In genomic region chr13:55974105-55974504, GRCm38 (mm10) we compare ENCODE assay signal across 12 mouse cellular contexts.
DNase-seq lines count a peak whose midpoint lies in the region; ATAC-seq and TF ChIP-seq lines count a peak whose summit lies in the region.
"Had no signal": no experiment of that assay in that cellular context is flagged by ENCODE, and none has a peak within 500 bp of the region (broad histone marks: within the 10 kb centered on the region; RNA-seq: fewer than 3 reads in every experiment).

No protein-coding gene starts in this region.

- H3K27ac ChIP-seq in hindbrain, embryonic 11.5 days (ENCODE audit: low read depth, low read length), result no peak overlapping the region
- H3K27ac ChIP-seq in hindbrain, embryonic 12.5 days, result no peak overlapping the region
- no peak overlapping the region for H3K27ac ChIP-seq in midbrain, embryonic 10.5 days (replicated peaks)
- no peak overlapping the region for H3K27ac ChIP-seq in midbrain, embryonic 15.5 days
- no peak overlapping the region for H3K27ac ChIP-seq in bone marrow, adult 2 months (ENCODE audit: control insufficient read depth, insufficient read depth, low read depth, low read length, poor library complexity)
- peak overlapping the region; percentile 73 for H3K27ac ChIP-seq in stomach, embryonic 14.5 days (ENCODE audit: low read length)

- no peaks in the 10 kb centered on the region for H3K9me3 ChIP-seq in hindbrain, embryonic 11.5 days (ENCODE audit: control insufficient read depth, low read length)
- no peaks in the 10 kb centered on the region for H3K9me3 ChIP-seq in hindbrain, embryonic 12.5 days (replicated peaks)
- H3K9me3 ChIP-seq in midbrain, embryonic 10.5 days (replicated peaks), result 0 out of 2 replicates have a peak, but pooled peaks cover 4% of the 10 kb centered on the region
- no peaks in the 10 kb centered on the region for H3K9me3 ChIP-seq in midbrain, embryonic 15.5 days
- peaks cover 3% of the 10 kb centered on the region; the same call in 1 of the 2 replicates for H3K9me3 ChIP-seq in stomach, embryonic 14.5 days (ENCODE audit: control insufficient read depth, low read depth, low read length)

- WGBS in hindbrain, embryonic 11.5 days, result 50% methylated on average over 5 of the region's 5 CpGs
- 51% methylated on average over 5 of the region's 5 CpGs for WGBS in hindbrain, embryonic 12.5 days
- WGBS in midbrain, embryonic 10.5 days, result 57% methylated on average over 5 of the region's 5 CpGs
- WGBS in midbrain, embryonic 15.5 days, result 42% methylated on average over 5 of the region's 5 CpGs
- WGBS in bone marrow, adult 2 months, result 72% methylated on average over 5 of the region's 5 CpGs
- 44% methylated on average over 5 of the region's 5 CpGs for WGBS in stomach, embryonic 14.5 days

- DNase-seq in hindbrain, embryonic 11.5 days (ENCODE audit: low spot score), result peak; percentile 63
- peak; percentile 47 for DNase-seq in midbrain, embryonic 10.5 days (ENCODE audit: low spot score)
- DNase-seq in right cerebral cortex, postnatal 14 days, result no peak
- DNase-seq in spleen, postnatal 10 days (ENCODE audit: low spot score in 2 of 2), result no peak
- DNase-seq: cerebellum, adult 11-12 months; heart, adult 11 months; kidney, adult 11 months had no signal

- H3K4me3 ChIP-seq in hindbrain, embryonic 11.5 days (ENCODE audit: low read depth, low read length), result no peak overlapping the region
- H3K4me3 ChIP-seq in hindbrain, embryonic 12.5 days, result no peak overlapping the region
- no peak overlapping the region for H3K4me3 ChIP-seq in midbrain, embryonic 10.5 days
- no peak overlapping the region for H3K4me3 ChIP-seq in midbrain, embryonic 15.5 days
- no peak overlapping the region for H3K4me3 ChIP-seq in bone marrow, adult 2 months (replicated peaks; ENCODE audit: control insufficient read depth, low read depth, low read length)
- H3K4me3 ChIP-seq in stomach, embryonic 14.5 days (ENCODE audit: low read depth, low read length), result no peak overlapping the region
- H3K4me3 ChIP-seq: erythroblast, embryonic 14.5 days had no signal

- no peak overlapping the region for H3K4me2 ChIP-seq in hindbrain, embryonic 11.5 days (replicated peaks; ENCODE audit: low read depth, low read length)
- H3K4me2 ChIP-seq in hindbrain, embryonic 12.5 days (replicated peaks), result no peak overlapping the region
- H3K4me2 ChIP-seq in midbrain, embryonic 15.5 days, result no peak overlapping the region
- H3K4me2 ChIP-seq in stomach, embryonic 14.5 days (replicated peaks; ENCODE audit: low read depth, low read length), result peak overlapping the region; percentile 28

- H3K9ac ChIP-seq in hindbrain, embryonic 11.5 days (ENCODE audit: low read depth, low read length), result no peak overlapping the region
- no peak overlapping the region for H3K9ac ChIP-seq in hindbrain, embryonic 12.5 days
- no peak overlapping the region for H3K9ac ChIP-seq in midbrain, embryonic 15.5 days
- H3K9ac ChIP-seq in stomach, embryonic 14.5 days (replicated peaks; ENCODE audit: low read depth, low read length), result no peak overlapping the region

- no peaks in the 10 kb centered on the region for H3K4me1 ChIP-seq in hindbrain, embryonic 11.5 days (replicated peaks; ENCODE audit: control insufficient read depth, insufficient read depth, low read length)
- H3K4me1 ChIP-seq in hindbrain, embryonic 12.5 days, result peaks cover 5% of the 10 kb centered on the region
- H3K4me1 ChIP-seq in midbrain, embryonic 10.5 days, result peaks cover 18% of the 10 kb centered on the region
- peaks cover 12% of the 10 kb centered on the region for H3K4me1 ChIP-seq in midbrain, embryonic 15.5 days
- no peaks in the 10 kb centered on the region for H3K4me1 ChIP-seq in bone marrow, adult 2 months (ENCODE audit: control insufficient read depth, insufficient read depth, low read length)
- H3K4me1 ChIP-seq in stomach, embryonic 14.5 days (ENCODE audit: control insufficient read depth, insufficient read depth, low read length), result peaks cover 25% of the 10 kb centered on the region

- peak; percentile 34; the same call in 1 of the 2 replicates for TF ChIP-seq CTCF in bone marrow, adult 2 months (IDR thresholded peaks at IDR 0.05; ENCODE audit: control insufficient read depth, insufficient read depth, low read length)

- no peak for ATAC-seq in hindbrain, embryonic 11.5 days (ENCODE audit: low FRiP score)
- no peak for ATAC-seq in hindbrain, embryonic 12.5 days (ENCODE audit: low FRiP score)
- ATAC-seq in midbrain, embryonic 15.5 days (replicated peaks), result no peak
- no peak for ATAC-seq in stomach, embryonic 14.5 days (ENCODE audit: insufficient number of reproducible peaks, insufficient read depth, low FRiP score, low read depth)

- H3K36me3 ChIP-seq in hindbrain, embryonic 11.5 days (ENCODE audit: control insufficient read depth, insufficient read depth, low read length), result no peaks in the 10 kb centered on the region
- H3K36me3 ChIP-seq in hindbrain, embryonic 12.5 days, result no peaks in the 10 kb centered on the region
- H3K36me3 ChIP-seq in midbrain, embryonic 10.5 days, result no peaks in the 10 kb centered on the region
- no peaks in the 10 kb centered on the region for H3K36me3 ChIP-seq in midbrain, embryonic 15.5 days (replicated peaks)
- H3K36me3 ChIP-seq in stomach, embryonic 14.5 days (ENCODE audit: control insufficient read depth, insufficient read depth, low read length), result no peaks in the 10 kb centered on the region

- no peak for TF ChIP-seq POLR2A in bone marrow, adult 2 months (IDR thresholded peaks at IDR 0.05; ENCODE audit: borderline replicate concordance, control insufficient read depth, low read depth, low read length)

- H3K27me3 ChIP-seq in hindbrain, embryonic 11.5 days (ENCODE audit: control insufficient read depth, insufficient read depth, low read length), result no peaks in the 10 kb centered on the region
- H3K27me3 ChIP-seq in hindbrain, embryonic 12.5 days, result no peaks in the 10 kb centered on the region; the same call in 1 of the 2 replicates
- H3K27me3 ChIP-seq in midbrain, embryonic 10.5 days (ENCODE audit: low read depth, poor library complexity, severe bottlenecking), result peaks cover 9% of the 10 kb centered on the region; the same call in 1 of the 2 replicates
- H3K27me3 ChIP-seq in midbrain, embryonic 15.5 days (replicated peaks), result no peaks in the 10 kb centered on the region
- no peaks in the 10 kb centered on the region for H3K27me3 ChIP-seq in stomach, embryonic 14.5 days (ENCODE audit: control insufficient read depth, insufficient read depth, low read length)

Comparison
In these comparisons a context has a peak if more than half of its experiments do, and no peak if none do; other contexts are left out.
1. DNase-seq: peak in hindbrain, embryonic 11.5 days (single experiment) and midbrain, embryonic 10.5 days (single experiment); none in right cerebral cortex, postnatal 14 days (single experiment) and spleen, postnatal 10 days (0 of 2).